Mouse (Mus musculus) hindbrain, embryonic 14.5 days (tissue): Measurements from ENCODE around the gene Klhl36. TPM values are rescaled to one million over a fixed set of nuclear protein-coding genes. Genes with fewer than 3 reads are reported as not detected.
A peak's percentile ranks its signal among the peaks of the same experiment; 100 is the strongest.

Experiments used
- ATAC-seq: fragments of 200-750 bp; cut with Nextera tagmentation; 2 replicates; pipeline ENCODE4 v1.8.0; 2017; ENCODE audit warnings: moderate number of reproducible peaks, mild to moderate bottlenecking, moderate TSS enrichment, moderate library complexity; ENCODE audit not compliant: low FRiP score
- DNase-seq: peaks from one replicate; pipeline ENCODE4 v3.0.0-alpha.2; 2015; ENCODE audit warnings: low spot score
- H3K27ac ChIP-seq: fragments of 300-500 bp; sonication (generic); 2 replicates; pipeline ENCODE4 v1.5.1; 2014; ENCODE audit warnings: mild to moderate bottlenecking, moderate library complexity
- H3K27me3 ChIP-seq: fragments of 300-500 bp; sonication (generic); 2 replicates; pipeline ENCODE4 v1.6.1; 2014; ENCODE audit warnings: mild to moderate bottlenecking, low read length, mixed read lengths; ENCODE audit not compliant: control insufficient read depth, insufficient read depth
- H3K36me3 ChIP-seq: fragments of 300-500 bp; sonication (generic); replicated peaks from 2 replicates; pipeline ENCODE4 v1.6.1; 2014; ENCODE audit not compliant: control insufficient read depth, insufficient read depth
- H3K4me1 ChIP-seq: fragments of 300-500 bp; sonication (generic); replicated peaks from 2 replicates; pipeline ENCODE4 v1.6.1; 2014; ENCODE audit warnings: antibody characterized with exemption, low read length, mixed read lengths; ENCODE audit not compliant: control insufficient read depth, insufficient read depth
- H3K4me2 ChIP-seq: fragments of 300-500 bp; sonication (generic); replicated peaks from 2 replicates; pipeline ENCODE4 v1.6.1; 2014; ENCODE audit warnings: mild to moderate bottlenecking, moderate library complexity
- H3K4me3 ChIP-seq: fragments of 300-500 bp; sonication (generic); replicated peaks from 2 replicates; pipeline ENCODE4 v1.5.1; 2014; ENCODE audit warnings: mild to moderate bottlenecking, low read length
- H3K9ac ChIP-seq: fragments of 300-500 bp; sonication (generic); 2 replicates; pipeline ENCODE4 v1.6.1; 2014
- H3K9me3 ChIP-seq: fragments of 300-500 bp; sonication (generic); 2 replicates; pipeline ENCODE4 v1.6.1; 2016; ENCODE audit warnings: low read length; ENCODE audit not compliant: control insufficient read depth
- whole genome bisulfite sequencing: fragments of 180-500 bp; shearing (Covaris S2); extraction: QIAGEN DNeasy Blood & Tissue Kit; methylation state at CpG from one replicate; pipeline ENCODE4 v1.1.7; 2014; 5-methylcytosine and 5-hydroxymethylcytosine counted together
- polyA plus RNA-seq: library from polyadenylated mRNA; unstranded; fragments of >200 nt; fragmentation: Nextera tagmentation; extraction: Ambion mirVana; gene quantifications from 2 replicates; pipeline ENCODE4 v1.2.1, GENCODE M21; 2014

Gene Klhl36
- 15.1 and 19.1 TPM in 2 replicates for polyA plus RNA-seq

DNA sequence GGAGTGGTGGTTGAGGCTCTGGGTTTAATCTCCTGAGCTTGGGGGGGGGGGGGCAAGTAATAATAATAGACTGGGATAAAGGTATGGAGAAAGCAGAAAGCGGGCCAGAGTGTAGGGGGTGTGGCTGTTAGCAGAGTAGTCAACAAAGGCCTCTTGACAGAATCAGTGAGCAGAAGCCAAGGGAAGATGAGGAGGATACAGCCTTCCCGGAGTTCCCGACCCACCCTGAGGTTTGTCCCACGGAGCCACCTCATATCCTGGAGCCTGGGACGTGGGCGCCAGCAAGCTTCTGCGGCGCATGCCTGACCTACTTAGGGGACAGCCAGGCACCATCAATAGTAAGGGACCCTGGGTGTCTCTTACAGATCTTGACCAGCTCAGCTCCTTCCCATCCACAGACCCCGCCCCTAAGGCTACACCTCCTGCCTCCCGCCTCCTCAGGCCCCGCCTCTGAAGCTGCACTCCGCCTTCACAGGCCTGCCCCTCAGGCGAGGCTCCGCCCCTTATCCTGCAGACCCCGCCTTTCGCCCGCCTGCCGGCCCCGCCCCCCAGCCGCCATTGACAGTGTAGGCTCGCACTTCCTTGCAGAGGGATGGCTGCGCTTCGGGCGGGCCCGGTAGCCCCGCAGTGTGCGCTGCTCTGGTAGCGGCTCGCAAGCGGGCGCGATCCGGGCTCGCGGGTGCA lies at the start of gene Klhl36:
Gene Klhl36 (plus strand): TSS at position 561 of the 684 bp plus-strand sequence.
- Histone ChIP-seq H3K4me1 (peaks cover 12% of the 10 kb centered on the region; the same call in 1 of the 2 replicates), H3K9me3 (no peaks in the 10 kb centered on the region), H3K27me3 (no peaks in the 10 kb centered on the region), H3K27ac (peak within 1 kb of the TSS; percentile 32; the same call in 1 of the 2 replicates), H3K4me3 (peak within 1 kb of the TSS; percentile 59), H3K36me3 (no peaks in the 10 kb centered on the region), H3K9ac (peak within 1 kb of the TSS; percentile 68), H3K4me2 (peak within 1 kb of the TSS; percentile 72)
- DNase-seq (peak; percentile 91), ATAC-seq (peak; percentile 95)
- WGBS, result 1% methylated on average over 34 of the region's 35 CpGs

DNA sequence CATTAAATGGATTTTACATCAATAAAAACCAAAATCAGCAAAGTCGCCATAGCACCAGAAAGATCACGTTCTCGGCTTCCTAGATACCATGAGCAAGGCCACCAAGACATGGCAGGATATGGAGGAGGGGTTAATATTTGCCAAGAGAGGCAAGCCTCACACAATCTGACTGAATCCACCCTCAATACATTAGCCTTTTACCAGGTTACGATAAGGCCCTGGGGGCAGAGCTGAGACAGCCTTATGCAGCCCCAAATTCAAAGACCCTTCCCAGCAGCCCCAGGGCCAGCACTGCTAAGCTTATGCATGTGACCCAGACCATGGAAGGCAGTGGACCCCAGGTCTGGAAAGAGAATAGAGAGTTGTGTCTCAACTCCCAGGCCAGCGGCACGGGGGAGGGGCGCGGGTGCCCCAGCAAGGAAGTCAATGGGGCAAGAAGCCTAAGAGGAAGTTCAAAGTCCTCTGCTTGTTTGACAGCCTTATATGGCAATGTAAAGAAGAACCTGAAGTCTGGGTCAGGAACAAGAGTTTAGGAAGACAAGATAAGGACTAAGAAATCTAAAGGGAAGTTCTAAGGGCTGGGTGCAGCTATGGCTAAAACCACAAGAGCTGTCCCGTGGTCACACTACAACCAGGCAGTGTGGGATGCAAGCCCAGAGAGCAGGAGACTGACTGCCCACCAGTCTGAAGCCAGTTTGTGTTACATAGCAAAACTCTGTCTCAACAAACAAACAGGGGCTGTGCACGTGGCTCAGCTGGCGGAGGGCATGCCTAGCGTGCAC lies 49.2 kb upstream of the Klhl36 start:
- 79% methylated on average over 12 of the region's 12 CpGs for WGBS
- Histone ChIP-seq H3K4me3 (no peak overlapping the region), H3K27ac (no peak overlapping the region; the same call in 1 of the 2 replicates), H3K9me3 (no peaks in the 10 kb centered on the region), H3K36me3 (peaks cover 23% of the 10 kb centered on the region), H3K4me1 (peaks cover 29% of the 10 kb centered on the region), H3K4me2 (no peak overlapping the region), H3K27me3 (no peaks in the 10 kb centered on the region), H3K9ac (no peak overlapping the region)
- no peak for DNase-seq
- no peak for ATAC-seq

DNA sequence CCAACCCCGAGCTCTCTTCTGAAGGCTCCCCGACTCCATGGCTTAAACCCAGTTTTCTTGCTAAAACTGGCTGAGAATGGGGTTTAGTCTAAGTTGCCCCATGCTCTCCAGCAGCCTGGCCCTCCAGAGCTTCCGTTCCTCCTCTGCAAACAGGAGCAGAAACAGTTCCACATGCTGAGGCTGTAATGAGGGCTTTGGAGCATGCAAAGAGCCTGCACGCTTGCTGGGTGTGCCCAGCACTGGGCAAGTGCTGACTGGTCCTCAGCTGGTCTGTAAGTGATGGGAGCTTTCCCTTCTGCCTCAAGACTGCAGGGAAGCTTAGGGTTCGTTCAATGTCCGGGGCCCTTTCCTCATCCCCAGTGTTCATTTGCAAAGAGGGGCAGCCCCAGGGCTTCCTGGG lies 45.8 kb upstream of the Klhl36 start:
- no peak overlapping the region for H3K27ac ChIP-seq
- H3K9ac ChIP-seq, result no peak overlapping the region
- no peak for ATAC-seq
- H3K4me1 ChIP-seq, result peaks cover 22% of the 10 kb centered on the region; the same call in 1 of the 2 replicates
- H3K27me3 ChIP-seq, result no peaks in the 10 kb centered on the region
- WGBS, result 78% methylated on average over 6 of the region's 6 CpGs
- peaks cover 22% of the 10 kb centered on the region for H3K36me3 ChIP-seq
- no peak overlapping the region for H3K4me3 ChIP-seq
- no peak for DNase-seq
- H3K4me2 ChIP-seq, result no peak overlapping the region
- no peaks in the 10 kb centered on the region for H3K9me3 ChIP-seq

DNA sequence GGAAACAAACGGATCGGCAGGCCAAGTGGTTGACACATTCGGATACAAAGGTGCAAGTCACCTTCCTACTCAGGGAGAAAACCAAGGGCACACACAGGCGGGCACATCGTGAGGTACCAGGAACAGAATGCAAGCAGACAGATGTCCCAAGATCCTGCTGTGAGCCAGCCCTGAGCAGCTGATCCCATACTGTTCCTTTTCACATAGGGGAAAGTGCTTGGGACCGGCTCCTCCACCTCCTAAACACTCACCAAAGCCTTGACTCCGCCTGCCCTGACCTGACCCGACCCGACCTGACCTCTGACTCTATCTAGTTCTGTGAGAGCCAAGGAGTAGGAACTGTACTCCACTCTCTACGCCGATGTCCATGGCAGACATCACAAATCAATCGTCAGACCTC lies 44.6 kb upstream of the Klhl36 start:
- Histone ChIP-seq H3K9me3 (no peaks in the 10 kb centered on the region), H3K4me2 (no peak overlapping the region), H3K4me3 (no peak overlapping the region), H3K36me3 (peaks cover 34% of the 10 kb centered on the region), H3K4me1 (peaks cover 21% of the 10 kb centered on the region; the same call in 1 of the 2 replicates), H3K27me3 (no peaks in the 10 kb centered on the region), H3K27ac (no peak overlapping the region), H3K9ac (no peak overlapping the region)
- ATAC-seq (no peak), DNase-seq (no peak)
- WGBS, result 32% methylated on average over 12 of the region's 12 CpGs

DNA sequence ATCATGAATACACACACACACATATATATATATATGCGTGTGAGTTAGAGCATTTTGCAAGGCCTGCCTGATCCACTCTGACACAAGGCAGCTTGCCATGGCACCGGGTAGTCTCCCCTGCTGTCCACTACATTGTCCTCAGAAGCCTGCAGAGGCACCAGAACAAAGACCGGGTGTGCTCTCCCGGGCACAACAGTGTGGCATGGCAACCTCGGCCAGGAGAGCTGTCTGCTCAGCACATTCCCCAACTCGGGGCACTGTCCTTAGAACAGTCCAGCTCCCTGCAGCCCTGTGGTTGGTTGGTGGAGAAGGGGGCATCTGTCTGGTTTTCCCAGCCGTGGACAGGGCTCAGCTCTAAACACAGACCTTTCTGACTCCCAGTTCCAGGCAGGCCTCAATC lies 42.8 kb upstream of the Klhl36 start:
- Histone ChIP-seq H3K27ac (no peak overlapping the region), H3K36me3 (peaks cover 37% of the 10 kb centered on the region), H3K9ac (no peak overlapping the region), H3K4me2 (no peak overlapping the region), H3K4me1 (peaks cover 15% of the 10 kb centered on the region; the same call in 1 of the 2 replicates), H3K9me3 (no peaks in the 10 kb centered on the region), H3K4me3 (no peak overlapping the region), H3K27me3 (no peaks in the 10 kb centered on the region)
- no peak for ATAC-seq
- DNase-seq, result no peak
- WGBS, result 53% methylated on average over 7 of the region's 7 CpGs

DNA sequence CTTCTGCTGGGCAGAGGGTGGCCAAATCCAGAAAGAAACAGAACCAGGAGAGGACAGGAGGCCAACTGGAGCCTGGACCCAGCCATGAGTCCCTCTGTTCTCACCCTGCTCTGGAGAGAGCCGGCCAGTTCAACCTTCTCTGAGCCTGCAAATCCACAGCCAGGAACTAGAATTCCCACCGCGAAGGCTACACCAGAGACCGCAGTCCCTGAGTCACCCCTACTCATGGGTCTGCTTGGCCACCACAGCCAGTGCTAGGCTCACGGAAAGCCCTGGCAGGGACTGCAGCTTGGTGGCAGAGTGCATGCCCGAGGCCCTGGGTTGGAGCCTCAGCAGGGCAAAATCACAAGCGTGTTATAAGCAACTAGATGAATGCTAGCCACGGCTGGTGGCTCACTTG lies 42.1 kb upstream of the Klhl36 start:
- peaks cover 18% of the 10 kb centered on the region; the same call in 1 of the 2 replicates for H3K4me1 ChIP-seq
- H3K36me3 ChIP-seq, result peaks cover 37% of the 10 kb centered on the region
- no peak overlapping the region for H3K27ac ChIP-seq
- ATAC-seq, result no peak
- no peaks in the 10 kb centered on the region for H3K27me3 ChIP-seq
- H3K4me3 ChIP-seq, result no peak overlapping the region
- DNase-seq, result no peak
- no peak overlapping the region for H3K4me2 ChIP-seq
- WGBS, result 95% methylated on average over 8 of the region's 8 CpGs
- no peaks in the 10 kb centered on the region for H3K9me3 ChIP-seq
- no peak overlapping the region for H3K9ac ChIP-seq

DNA sequence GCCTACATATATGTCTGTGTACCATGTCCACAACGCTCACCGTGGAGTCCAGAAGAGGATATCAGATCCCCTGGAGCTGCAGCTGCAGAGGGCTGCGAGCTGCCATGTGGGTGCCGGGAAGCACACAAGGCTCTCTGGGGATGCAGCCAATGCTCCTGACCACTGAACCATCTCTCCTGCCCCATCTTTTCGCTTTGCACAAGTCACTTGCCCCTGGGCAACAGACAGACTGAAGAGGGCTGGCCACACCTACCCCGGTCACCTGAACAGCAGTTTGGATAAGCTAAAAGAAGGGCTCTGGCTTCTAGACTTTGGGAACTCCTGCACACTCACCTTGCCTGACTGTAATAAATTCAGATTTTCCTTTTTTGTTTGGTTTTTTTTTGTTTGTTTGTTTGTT lies 40.4 kb upstream of the Klhl36 start:
- H3K36me3 ChIP-seq, result peaks cover 29% of the 10 kb centered on the region
- H3K27ac ChIP-seq, result no peak overlapping the region
- H3K9ac ChIP-seq, result no peak overlapping the region
- no peak for ATAC-seq
- H3K4me2 ChIP-seq, result no peak overlapping the region
- WGBS, result 94% methylated on average over 6 of the region's 6 CpGs
- DNase-seq, result no peak
- no peaks in the 10 kb centered on the region for H3K27me3 ChIP-seq
- peaks cover 21% of the 10 kb centered on the region; the same call in 1 of the 2 replicates for H3K4me1 ChIP-seq
- no peak overlapping the region for H3K4me3 ChIP-seq
- no peaks in the 10 kb centered on the region for H3K9me3 ChIP-seq

DNA sequence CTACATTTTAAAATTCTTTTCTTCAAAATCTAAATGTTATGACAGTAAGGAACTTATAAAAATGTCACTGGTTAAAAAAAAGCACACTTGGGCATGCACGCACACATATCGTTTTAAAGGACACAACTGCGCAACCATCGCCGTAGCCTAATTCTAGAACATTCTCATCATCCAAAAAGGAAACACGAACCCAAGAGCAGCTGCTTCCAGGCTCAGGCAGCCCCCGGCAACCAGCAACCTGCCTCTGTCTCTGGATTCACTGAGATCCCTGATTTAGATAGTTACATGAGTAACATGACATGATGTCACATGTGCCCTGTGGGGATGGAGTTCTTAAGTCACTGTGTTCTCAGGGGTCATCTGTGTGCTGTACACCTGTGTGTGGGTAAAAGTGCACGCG lies 38.8 kb upstream of the Klhl36 start:
- ATAC-seq, result no peak
- Histone ChIP-seq H3K9ac (no peak overlapping the region), H3K4me3 (no peak overlapping the region), H3K4me2 (no peak overlapping the region), H3K27me3 (no peaks in the 10 kb centered on the region), H3K27ac (no peak overlapping the region), H3K4me1 (peaks cover 20% of the 10 kb centered on the region), H3K36me3 (peaks cover 29% of the 10 kb centered on the region), H3K9me3 (no peaks in the 10 kb centered on the region)
- DNase-seq, result no peak
- WGBS, result 96% methylated on average over 9 of the region's 9 CpGs

DNA sequence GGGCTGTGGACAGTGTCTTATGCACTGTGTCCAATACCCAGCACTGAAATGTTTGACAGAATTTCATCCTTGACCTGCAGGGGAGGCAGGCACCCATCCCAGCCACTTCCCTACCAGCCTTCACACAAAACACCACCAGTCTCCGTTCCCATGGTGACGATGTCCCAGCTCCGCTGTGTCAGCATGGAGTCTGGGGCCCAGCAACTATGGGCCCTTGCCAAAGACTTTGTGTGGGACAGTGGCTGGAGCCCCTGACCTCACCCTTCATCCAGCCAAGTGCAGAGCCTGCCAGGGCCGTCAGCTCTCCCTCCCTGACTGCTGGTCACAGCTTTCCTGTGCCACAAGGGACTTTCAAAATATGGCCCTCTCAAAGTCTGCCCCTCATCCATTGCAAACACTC lies 38.0 kb upstream of the Klhl36 start:
- Histone ChIP-seq H3K4me1 (peaks cover 28% of the 10 kb centered on the region), H3K27me3 (no peaks in the 10 kb centered on the region), H3K9me3 (no peaks in the 10 kb centered on the region), H3K9ac (no peak overlapping the region), H3K36me3 (peaks cover 29% of the 10 kb centered on the region), H3K27ac (no peak overlapping the region), H3K4me3 (no peak overlapping the region), H3K4me2 (no peak overlapping the region)
- 44% methylated on average over 4 of the region's 4 CpGs for WGBS
- DNase-seq (no peak), ATAC-seq (0 out of 2 replicates have a peak, but pooled peaks have one; percentile 7)
